Mouse (Mus musculus) lung, postnatal 0 days (tissue): ENCODE data around the gene Rnf144b.

Experiments
- CTCF ChIP-seq: IDR thresholded peaks from 2 replicates; pipeline ENCODE4 v1.5.1; 2016; ENCODE audit warnings: antibody characterized with exemption, mild to moderate bottlenecking
- EP300 ChIP-seq: IDR thresholded peaks from 2 replicates; pipeline ENCODE4 v1.6.1; 2016; ENCODE audit warnings: antibody characterized with exemption, mild to moderate bottlenecking, control low read depth

GRCm38 (mm10) chr13:47250615-47251014 lies 128.2 kb downstream of the Rnf144b start:
- TF ChIP-seq CTCF (no peak), EP300 (no peak)
